Mouse (Mus musculus) cerebellum, adult 2 months (tissue): ENCODE data around the gene Gpr143.

Experiments used
- CTCF ChIP-seq: fragments of 200-500 bp; IDR thresholded peaks from 2 replicates; pipeline ENCODE4 v1.5.1; 2011; ENCODE audit warnings: low read depth, mild to moderate bottlenecking, control low read depth, low read length, moderate library complexity, borderline replicate concordance; ENCODE audit not compliant: insufficient read depth
- POLR2A ChIP-seq: fragments of 200-500 bp; IDR thresholded peaks from 2 replicates; pipeline ENCODE4 v1.6.1; 2011; ENCODE audit warnings: low read length, control low read depth, borderline replicate concordance; ENCODE audit not compliant: insufficient read depth

GRCm38 (mm10) chrX:152788611-152789010, 6.9 kb downstream of the Gpr143 start:
- no peak for TF ChIP-seq POLR2A
- TF ChIP-seq CTCF: no peak
